Mouse (Mus musculus): ENCODE measurements around the gene Car11.

GRCm38 (mm10) chr7:45739162-45739763 is 39.6 kb downstream of the Car11 start:
- TF ChIP-seq MXI1 (IDR thresholded peaks at IDR 0.05; ENCODE audit: low read depth, low read length) (0 out of 2 replicates have a peak, but pooled peaks have one; percentile 6), POLR2A (IDR thresholded peaks at IDR 0.05; ENCODE audit: control insufficient read depth in 1 of 2, insufficient read depth in 1 of 2, low read depth in 1 of 2, low read length in 2 of 2, poor library complexity in 1 of 2) (no peak), ZMIZ1 (IDR thresholded peaks at IDR 0.05; ENCODE audit: low read depth, low read length) (no peak), CTCF (IDR thresholded peaks at IDR 0.05 in 2 of 3, conservative IDR thresholded peaks at IDR 0.05 in 1 of 3; ENCODE audit: control insufficient read depth in 1 of 3, insufficient read depth in 1 of 3, low read depth in 2 of 3, low read length in 3 of 3, poor library complexity in 1 of 3, severe bottlenecking in 1 of 3) (peak; percentile 24 to 56 (median 51); a peak in 5 of 6 replicates), GABPA (IDR thresholded peaks at IDR 0.05; ENCODE audit: low read depth, low read length) (no peak), EP300 (IDR thresholded peaks at IDR 0.05; ENCODE audit: low read depth in 1 of 2, low read length in 2 of 2) (no peak), JUND (IDR thresholded peaks at IDR 0.05; ENCODE audit: low read depth, low read length) (no peak), BHLHE40 (IDR thresholded peaks at IDR 0.05; ENCODE audit: borderline replicate concordance, low read depth, low read length) (no peak)

All from MEL (cell line).